Mouse (Mus musculus): Measurements from ENCODE around the gene Ugt1a1.

Ugt1a1 gene

GRCm38 (mm10) chr1:88258881-88259642, 47.3 kb downstream of the Ugt1a1 start:
- no peak for DNase-seq (ENCODE audit: low spot score)

- no peak for DNase-seq (ENCODE audit: low spot score)
Measured at GRCm38 (mm10) chr1:88259643-88260024, 47.9 kb downstream of the Ugt1a1 start.

DNA sequence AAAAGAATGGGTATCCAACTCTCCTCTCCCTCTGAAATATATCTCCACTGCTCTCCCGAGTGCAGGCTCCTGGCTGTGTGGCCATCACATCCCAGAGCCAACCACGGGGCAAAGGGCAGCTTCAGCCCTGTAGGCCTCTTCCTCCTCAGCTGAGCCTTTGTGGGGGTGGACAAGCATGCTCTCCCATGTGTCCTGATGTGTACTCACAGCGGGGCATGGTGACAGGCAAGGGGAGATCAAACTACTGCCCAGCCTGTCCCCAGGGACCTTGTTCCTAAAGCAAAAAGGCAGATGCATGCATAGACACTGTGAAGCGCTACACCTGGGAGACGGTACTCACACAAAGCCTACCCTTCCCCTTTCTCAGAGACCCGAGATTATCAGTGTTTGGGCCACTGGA, 48.4 kb downstream of the Ugt1a1 start:
- DNase-seq (ENCODE audit: low spot score), result no peak

DNA sequence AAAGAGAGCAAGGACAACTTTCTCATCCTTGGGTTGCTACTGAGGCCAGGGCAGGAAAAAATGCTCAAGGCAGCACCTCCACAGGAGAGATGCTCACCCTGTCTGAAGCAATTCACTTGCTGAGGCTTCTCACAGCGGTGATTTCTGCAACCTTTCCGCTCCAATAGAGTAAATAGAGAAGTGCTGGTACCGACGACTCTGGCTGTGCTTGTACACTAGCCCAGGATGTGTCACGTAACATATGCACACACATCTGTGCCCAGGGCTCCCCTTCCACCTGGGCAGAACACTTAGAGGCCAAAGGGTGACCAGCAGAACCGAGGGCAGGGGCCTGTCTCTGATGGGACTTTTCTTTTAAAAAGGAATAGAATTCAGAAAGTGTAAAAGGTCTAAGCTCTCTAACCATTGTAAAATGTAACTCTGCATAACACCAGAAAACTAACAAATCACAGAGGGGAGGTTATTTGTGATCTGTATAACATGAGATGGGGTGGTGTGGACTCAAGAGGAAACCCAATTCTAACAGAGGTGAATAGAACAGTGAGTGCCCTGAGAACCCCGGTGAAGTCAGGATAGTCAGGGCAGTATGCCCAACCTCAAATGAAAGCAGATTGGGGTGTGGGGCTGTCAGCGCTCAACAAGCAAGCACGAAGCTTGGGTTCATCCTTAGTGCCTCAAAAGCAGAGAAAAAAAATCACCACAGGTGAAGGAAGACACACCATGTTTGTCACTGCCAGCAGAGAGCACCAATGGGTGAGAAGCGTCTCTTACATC, 49.0 kb downstream of the Ugt1a1 start:
- DNase-seq (ENCODE audit: low spot score), result no peak

DNA sequence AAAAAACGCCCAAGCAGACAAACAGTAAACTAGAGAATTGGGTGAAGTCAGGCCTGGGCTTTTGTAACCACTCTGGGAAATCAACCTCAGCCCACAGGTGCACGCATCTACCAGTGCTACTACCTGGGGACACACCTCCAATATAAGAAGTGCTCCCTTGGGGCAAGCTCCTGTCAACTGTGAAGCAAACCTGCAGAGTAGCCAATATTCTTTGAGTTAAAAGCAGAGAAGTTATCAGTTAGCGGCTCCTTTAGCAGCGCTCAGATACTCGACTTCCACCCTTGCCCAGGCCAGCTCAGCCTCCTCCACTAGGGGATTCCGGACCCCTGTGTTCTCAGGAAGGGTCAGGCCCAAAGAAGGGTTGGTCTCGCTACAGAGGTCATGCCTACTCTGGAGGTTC, 49.9 kb downstream of the Ugt1a1 start:
- DNase-seq (ENCODE audit: low spot score), result no peak

- no peak for DNase-seq (ENCODE audit: low spot score)
Measured at GRCm38 (mm10) chr1:88262255-88262654, 50.5 kb downstream of the Ugt1a1 start.

DNA sequence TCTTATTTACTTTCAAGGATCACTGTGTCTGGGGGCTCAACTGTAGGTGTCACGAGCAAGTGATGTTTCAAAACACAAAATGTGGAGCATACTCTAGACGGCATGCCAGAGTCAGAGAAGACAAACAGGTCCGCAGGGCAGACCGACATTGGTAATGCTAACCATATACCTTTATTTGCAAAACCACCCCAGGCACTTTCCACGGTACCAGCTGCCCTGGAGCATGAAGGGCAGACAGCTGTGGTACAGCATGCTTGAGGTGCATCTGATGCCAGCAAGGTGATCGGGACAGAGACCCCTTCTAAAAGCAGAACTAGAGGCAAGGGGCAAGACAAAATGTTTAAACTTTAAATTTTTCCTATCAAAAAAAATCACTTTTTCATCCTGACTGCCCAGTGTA, 51.2 kb downstream of the Ugt1a1 start:
- no peak for DNase-seq (ENCODE audit: low spot score)

- DNase-seq (ENCODE audit: low spot score), result no peak
Measured at GRCm38 (mm10) chr1:88263778-88264177, 52.0 kb downstream of the Ugt1a1 start.

GRCm38 (mm10) chr1:88264237-88264868, 52.6 kb downstream of the Ugt1a1 start:
- DNase-seq (ENCODE audit: low spot score), result no peak

DNA sequence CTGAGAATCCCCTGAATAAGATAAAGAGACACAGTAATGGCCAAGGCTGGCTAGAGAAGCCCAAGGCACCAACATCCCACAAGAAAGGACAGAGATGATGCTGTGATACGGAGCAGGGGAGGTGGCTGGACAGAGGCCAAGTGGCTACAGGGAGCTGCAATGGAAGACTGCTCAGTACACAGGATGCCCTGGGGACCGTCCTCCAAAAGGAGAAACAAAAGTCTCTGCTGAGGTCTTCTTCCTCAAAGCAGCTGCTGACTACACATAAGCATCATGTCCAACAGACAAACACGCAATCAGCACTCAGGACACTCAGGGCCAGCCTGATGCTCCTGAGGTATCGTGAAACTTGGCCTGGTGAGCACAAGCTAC, 53.1 kb downstream of the Ugt1a1 start:
- DNase-seq (ENCODE audit: low spot score), result no peak

DNA sequence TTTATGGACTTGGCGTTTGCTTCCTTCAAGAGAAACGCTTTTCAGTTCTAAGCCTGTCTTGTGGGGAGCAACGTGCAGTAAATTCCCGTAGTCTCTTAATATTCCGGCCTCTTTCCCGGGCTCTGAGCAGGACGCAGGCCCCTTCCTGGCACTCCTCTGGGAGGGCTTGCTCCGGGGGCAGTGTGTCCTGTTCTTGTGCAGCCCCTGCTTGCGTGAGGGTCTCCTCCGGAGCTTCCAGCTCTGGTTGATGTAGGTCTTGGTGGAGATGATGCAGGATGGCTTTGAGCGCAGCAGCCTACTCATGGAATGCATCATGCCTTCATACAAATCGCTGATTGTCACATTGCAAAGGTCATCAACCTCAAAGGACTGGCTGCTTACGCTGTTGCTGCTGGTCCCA, 54.4 kb downstream of the Ugt1a1 start:
- DNase-seq (ENCODE audit: low spot score), result no peak

GRCm38 (mm10) chr1:88267489-88267888, 55.7 kb downstream of the Ugt1a1 start:
- DNase-seq (ENCODE audit: low spot score), result no peak

GRCm38 (mm10) chr1:88268070-88268469, 56.3 kb downstream of the Ugt1a1 start:
- no peak for DNase-seq (ENCODE audit: low spot score)

Data from left cerebral cortex, adult 11 months (tissue).